Mouse (Mus musculus) MEL (cell line): ENCODE results near the gene Ndufa7.

Experiments
- E2F4 ChIP-seq: IDR thresholded peaks from 2 replicates; pipeline ENCODE4 v1.6.1; 2011; ENCODE audit warnings: low read depth, low read length, improper control_type of control experiment, borderline replicate concordance
- EP300 ChIP-seq, 2 experiments: IDR thresholded peaks; 2 replicates each; pipeline ENCODE4 v1.6.1; 2011; ENCODE audit warnings: improper control_type of control experiment in 2 of 2, low read length in 2 of 2, low read depth in 1 of 2, mild to moderate bottlenecking in 1 of 2
- MXI1 ChIP-seq: IDR thresholded peaks from 2 replicates; pipeline ENCODE4 v1.6.1; 2011; ENCODE audit warnings: mild to moderate bottlenecking, low read depth, low read length, improper control_type of control experiment
- POLR2A ChIP-seq, 2 experiments: IDR thresholded peaks; 2 replicates each; pipeline ENCODE4 v1.6.1; 2011 to 2012; ENCODE audit warnings: low read length in 2 of 2, mild to moderate bottlenecking in 2 of 2, control low read depth in 1 of 2, improper control_type of control experiment in 1 of 2, low read depth in 1 of 2, moderate library complexity in 1 of 2; ENCODE audit not compliant: control insufficient read depth in 1 of 2, insufficient read depth in 1 of 2, poor library complexity in 1 of 2
- ZKSCAN1 ChIP-seq: IDR thresholded peaks from 2 replicates; pipeline ENCODE4 v1.6.1; 2012; ENCODE audit warnings: low read depth, mild to moderate bottlenecking, inconsistent platforms, low read length, improper control_type of control experiment, moderate library complexity
- ZNF384 ChIP-seq: IDR thresholded peaks from 2 replicates; pipeline ENCODE4 v1.6.1; 2012; ENCODE audit warnings: low read depth, mild to moderate bottlenecking, inconsistent platforms, low read length, improper control_type of control experiment

GRCm38 (mm10) chr17:33848139-33848538 is 23.8 kb downstream of the Ndufa7 start:
- TF ChIP-seq EP300 (IDR thresholded peaks at IDR 0.05; ENCODE audit: low read depth in 1 of 2, low read length in 2 of 2) (no peak), MXI1 (no peak), E2F4 (no peak), ZKSCAN1 (no peak), POLR2A (IDR thresholded peaks at IDR 0.05; ENCODE audit: control insufficient read depth in 1 of 2, insufficient read depth in 1 of 2, low read depth in 1 of 2, low read length in 2 of 2, poor library complexity in 1 of 2) (no peak), ZNF384 (no peak)
